Mouse (Mus musculus): Measurements from ENCODE around the gene Hist1h1t.

DNA sequence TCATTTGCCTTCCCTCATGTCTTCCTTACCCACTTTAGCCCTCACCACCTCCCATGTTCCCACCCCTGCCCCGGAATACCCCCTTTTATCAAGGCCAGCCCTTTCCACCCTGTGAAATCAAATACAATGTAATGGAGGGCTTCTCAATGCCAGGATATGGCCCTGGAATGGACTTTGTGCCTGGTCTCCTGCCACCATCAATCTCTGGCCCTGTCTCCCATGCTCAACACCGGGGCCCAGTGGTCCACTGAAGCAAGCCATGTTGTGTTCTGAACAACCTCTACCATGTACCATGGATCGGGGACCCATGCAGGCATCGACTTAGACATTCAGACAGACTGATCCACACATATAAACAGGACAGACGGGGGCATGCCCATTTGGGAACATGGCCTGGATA lies 34.1 kb downstream of the Hist1h1t start:
- no peak for TF ChIP-seq CTCF (IDR thresholded peaks at IDR 0.05; ENCODE audit: borderline replicate concordance, insufficient read depth, low read depth, low read length)
- no peak for TF ChIP-seq POLR2A (IDR thresholded peaks at IDR 0.05; ENCODE audit: borderline replicate concordance, insufficient read depth, low read length)
